Mouse (Mus musculus): ENCODE results near the gene Rcan3. TPM values are rescaled to one million over a fixed set of nuclear protein-coding genes. Genes with fewer than 3 reads are reported as not detected.

The Rcan3 gene
- polyA plus RNA-seq, 2 experiments = 14.0 to 16.1 TPM

GRCm38 (mm10) chr4:135453164-135453563, 19.5 kb upstream of the Rcan3 start:
- H3K27ac ChIP-seq (replicated peaks; ENCODE audit: low read depth, low read length) = 0 out of 2 replicates have a peak overlapping the region, but pooled peaks have one; percentile 1
- no peaks in the 10 kb centered on the region for H3K27me3 ChIP-seq (ENCODE audit: control insufficient read depth, insufficient read depth, low read length)
- H3K9me3 ChIP-seq (ENCODE audit: control insufficient read depth, low read length) = no peaks in the 10 kb centered on the region
- no peak for TF ChIP-seq POLR2A (IDR thresholded peaks at IDR 0.05; ENCODE audit: borderline replicate concordance, extremely low read depth, insufficient read depth, insufficient read length)
- no peak overlapping the region for H3K9ac ChIP-seq (ENCODE audit: low read depth, low read length, severe bottlenecking)
- 36% methylated on average over 6 of the region's 6 CpGs for WGBS
- no peak overlapping the region for H3K4me3 ChIP-seq (replicated peaks; ENCODE audit: low read length)
- DNase-seq (ENCODE audit: low spot score) (no peak), ATAC-seq (ENCODE audit: low FRiP score, low read depth) (no peak; the same call in 1 of the 2 replicates)
- no peak overlapping the region for H3K4me2 ChIP-seq (replicated peaks; ENCODE audit: low read depth, low read length, severe bottlenecking)
- H3K36me3 ChIP-seq (ENCODE audit: control insufficient read depth, insufficient read depth, low read length) = no peaks in the 10 kb centered on the region
- peaks cover 12% of the 10 kb centered on the region for H3K4me1 ChIP-seq (ENCODE audit: control insufficient read depth, insufficient read depth, low read length)

GRCm38 (mm10) chr4:135451360-135452015, 17.8 kb upstream of the Rcan3 start:
- Histone ChIP-seq H3K27me3 (ENCODE audit: control insufficient read depth, insufficient read depth, low read length) (no peaks in the 10 kb centered on the region), H3K4me1 (ENCODE audit: control insufficient read depth, insufficient read depth, low read length) (peaks cover 12% of the 10 kb centered on the region), H3K9ac (ENCODE audit: low read depth, low read length, severe bottlenecking) (no peak overlapping the region), H3K4me3 (replicated peaks; ENCODE audit: low read length) (no peak overlapping the region), H3K27ac (replicated peaks; ENCODE audit: low read depth, low read length) (no peak overlapping the region), H3K4me2 (replicated peaks; ENCODE audit: low read depth, low read length, severe bottlenecking) (peak overlapping the region; percentile 25; the same call in 1 of the 2 replicates), H3K36me3 (ENCODE audit: control insufficient read depth, insufficient read depth, low read length) (no peaks in the 10 kb centered on the region), H3K9me3 (ENCODE audit: control insufficient read depth, low read length) (no peaks in the 10 kb centered on the region)
- ATAC-seq (ENCODE audit: low FRiP score, low read depth) = no peak; the same call in 1 of the 2 replicates
- TF ChIP-seq POLR2A (IDR thresholded peaks at IDR 0.05; ENCODE audit: borderline replicate concordance, extremely low read depth, insufficient read depth, insufficient read length) = no peak
- WGBS = 40% methylated on average over 18 of the region's 18 CpGs
- no peak for DNase-seq (ENCODE audit: low spot score)

GRCm38 (mm10) chr4:135442473-135442872, 8.8 kb upstream of the Rcan3 start:
- Histone ChIP-seq H3K4me2 (replicated peaks; ENCODE audit: low read depth, low read length, severe bottlenecking) (no peak overlapping the region), H3K27me3 (ENCODE audit: control insufficient read depth, insufficient read depth, low read length) (no peaks in the 10 kb centered on the region), H3K27ac (replicated peaks; ENCODE audit: low read depth, low read length) (no peak overlapping the region), H3K36me3 (ENCODE audit: control insufficient read depth, insufficient read depth, low read length) (no peaks in the 10 kb centered on the region), H3K4me3 (replicated peaks; ENCODE audit: low read length) (no peak overlapping the region), H3K9me3 (ENCODE audit: control insufficient read depth, low read length) (no peaks in the 10 kb centered on the region), H3K4me1 (ENCODE audit: control insufficient read depth, insufficient read depth, low read length) (peaks cover 2% of the 10 kb centered on the region; the same call in 1 of the 2 replicates), H3K9ac (ENCODE audit: low read depth, low read length, severe bottlenecking) (no peak overlapping the region)
- TF ChIP-seq POLR2A (IDR thresholded peaks at IDR 0.05; ENCODE audit: borderline replicate concordance, extremely low read depth, insufficient read depth, insufficient read length) = no peak
- ATAC-seq (ENCODE audit: low FRiP score, low read depth) (no peak), DNase-seq (ENCODE audit: low spot score) (no peak)
- 65% methylated on average over 5 of the region's 5 CpGs for WGBS

DNA sequence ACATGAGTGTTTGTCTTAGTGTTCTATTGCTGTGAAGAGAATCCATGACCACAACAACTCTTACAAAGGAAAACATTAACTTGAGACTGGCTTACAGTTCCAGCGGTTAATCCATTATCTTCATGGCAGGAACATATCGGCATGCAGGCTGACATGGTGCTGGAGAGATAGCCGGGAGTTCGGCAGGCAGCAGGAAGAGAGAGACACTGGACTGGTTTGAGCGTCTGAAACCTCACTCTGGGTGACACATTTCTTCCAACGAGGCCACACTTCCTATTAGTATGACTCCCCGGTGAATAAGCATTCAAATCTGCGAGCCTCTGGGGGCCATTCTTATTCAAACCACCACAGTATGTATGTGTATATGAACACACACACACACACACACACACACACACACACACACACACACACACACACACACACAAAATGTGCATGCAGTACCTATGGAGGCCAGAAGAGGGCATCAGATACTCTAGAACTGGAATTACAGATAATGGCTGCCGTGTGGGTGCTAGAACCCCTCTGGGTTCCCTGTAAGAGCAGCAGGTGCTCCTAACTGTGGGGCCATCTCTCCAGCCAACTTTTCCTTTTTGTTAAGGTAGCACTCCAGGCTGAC, 6.4 kb upstream of the Rcan3 start:
- peak; percentile 19 for DNase-seq (ENCODE audit: low spot score)
- H3K4me2 ChIP-seq (replicated peaks; ENCODE audit: low read depth, low read length, severe bottlenecking) = no peak overlapping the region
- H3K27me3 ChIP-seq (ENCODE audit: control insufficient read depth, insufficient read depth, low read length) = no peaks in the 10 kb centered on the region
- no peaks in the 10 kb centered on the region for H3K36me3 ChIP-seq (ENCODE audit: control insufficient read depth, insufficient read depth, low read length)
- no peak for TF ChIP-seq POLR2A (IDR thresholded peaks at IDR 0.05; ENCODE audit: borderline replicate concordance, extremely low read depth, insufficient read depth, insufficient read length)
- no peaks in the 10 kb centered on the region for H3K9me3 ChIP-seq (ENCODE audit: control insufficient read depth, low read length)
- ATAC-seq (ENCODE audit: low FRiP score, low read depth) = no peak
- H3K4me3 ChIP-seq (replicated peaks; ENCODE audit: low read length) = no peak overlapping the region
- H3K9ac ChIP-seq (ENCODE audit: low read depth, low read length, severe bottlenecking) = no peak overlapping the region
- H3K4me1 ChIP-seq (ENCODE audit: control insufficient read depth, insufficient read depth, low read length) = peaks cover 2% of the 10 kb centered on the region; the same call in 1 of the 2 replicates
- no peak overlapping the region for H3K27ac ChIP-seq (replicated peaks; ENCODE audit: low read depth, low read length)
- WGBS = 64% methylated on average over 9 of the region's 9 CpGs

- H3K4me3 ChIP-seq (replicated peaks; ENCODE audit: low read length) = no peak overlapping the region; the same call in 1 of the 2 replicates
- H3K36me3 ChIP-seq (ENCODE audit: control insufficient read depth, insufficient read depth, low read length) = no peaks in the 10 kb centered on the region
- WGBS = 3% methylated on average over 15 of the region's 15 CpGs
- no peaks in the 10 kb centered on the region for H3K9me3 ChIP-seq (ENCODE audit: control insufficient read depth, low read length)
- H3K27me3 ChIP-seq (ENCODE audit: control insufficient read depth, insufficient read depth, low read length) = no peaks in the 10 kb centered on the region
- peaks cover 7% of the 10 kb centered on the region; the same call in 1 of the 2 replicates for H3K4me1 ChIP-seq (ENCODE audit: control insufficient read depth, insufficient read depth, low read length)
- H3K27ac ChIP-seq (replicated peaks; ENCODE audit: low read depth, low read length) = no peak overlapping the region
- ATAC-seq (ENCODE audit: low FRiP score, low read depth) (peak; percentile 80), DNase-seq (ENCODE audit: low spot score) (peak; percentile 74)
- peak overlapping the region; percentile 35 for H3K4me2 ChIP-seq (replicated peaks; ENCODE audit: low read depth, low read length, severe bottlenecking)
- peak overlapping the region; percentile 13 for H3K9ac ChIP-seq (ENCODE audit: low read depth, low read length, severe bottlenecking)
- TF ChIP-seq POLR2A (IDR thresholded peaks at IDR 0.05; ENCODE audit: borderline replicate concordance, extremely low read depth, insufficient read depth, insufficient read length) = no peak
Observed at GRCm38 (mm10) chr4:135439188-135439647, 5.6 kb upstream of the Rcan3 start.
